Comparison of ENCODE assay signal across 20 mouse cellular contexts in genomic region chr8:121806126-121806525, GRCm38 (mm10).
"Had no signal": no experiment of that assay in that cellular context is flagged by ENCODE, and none has a peak within 500 bp of the region (broad histone marks: within the 10 kb centered on the region; RNA-seq: fewer than 3 reads in every experiment).

No protein-coding gene starts in this region.

- DNase-seq: kidney, adult 18-20 months; kidney, adult 9 months; kidney, postnatal 25 days; layer of hippocampus, postnatal 36 days; lung, embryonic 14.5 days; right cerebral cortex, adult 18-20 months; right cerebral cortex, postnatal 14 days; right cerebral cortex, postnatal 4 days; thymus, postnatal 25 days had no signal

- ATAC-seq: inflammation-experienced regulatory T-cells, adult 6 months; intestine, embryonic 16.5 days; midbrain, embryonic 13.5 days; midbrain, embryonic 16.5 days had no signal

- H3K4me3 ChIP-seq: left cerebral cortex, adult 2 months; megakaryocyte, embryonic 14.5 days; midbrain, embryonic 10.5 days; midbrain, embryonic 13.5 days; myocyte; neural tube, embryonic 13.5 days had no signal

- H3K4me2 ChIP-seq: lung, embryonic 14.5 days; midbrain, embryonic 13.5 days; neural tube, embryonic 13.5 days had no signal

- H3K9me3 ChIP-seq: megakaryocyte, embryonic 14.5 days; midbrain, embryonic 10.5 days; midbrain, embryonic 13.5 days; neural tube, embryonic 13.5 days had no signal

- H3K27ac ChIP-seq: kidney, postnatal 0 days; left cerebral cortex, adult 2 months; liver, embryonic 14.5 days; midbrain, embryonic 10.5 days; midbrain, embryonic 13.5 days; neural tube, embryonic 13.5 days had no signal

- H3K9ac ChIP-seq: liver, embryonic 14.5 days; lung, embryonic 14.5 days; midbrain, embryonic 13.5 days; neural tube, embryonic 13.5 days had no signal

- H3K27me3 ChIP-seq: megakaryocyte, embryonic 14.5 days; midbrain, embryonic 13.5 days; neural tube, embryonic 13.5 days had no signal

- H3K4me1 ChIP-seq: midbrain, embryonic 13.5 days; neural tube, embryonic 13.5 days had no signal
